Mouse (Mus musculus) myocyte (in vitro differentiated cells): ENCODE measurements at regions not wholly inside any gene's neighbourhood (a gene's known extent, or its start where the extent isn't known, plus 50 kb on each side); places are given as distances from the start of the nearest gene placed in this dataset.

Experiments used
- H3K27me3 ChIP-seq: one replicate; pipeline ENCODE4 v1.6.1; 2011; ENCODE audit not compliant: control insufficient read depth, insufficient read depth, insufficient read length
- H3K36me3 ChIP-seq: one replicate; pipeline ENCODE4 v1.6.1; 2011; ENCODE audit not compliant: control insufficient read depth, insufficient read depth
- H3K4me2 ChIP-seq: one replicate; pipeline ENCODE4 v1.6.1; 2011; ENCODE audit warnings: low read depth, control low read depth
- H3K4me3 ChIP-seq: one replicate; pipeline ENCODE4 v1.5.1; 2011; ENCODE audit warnings: mild to moderate bottlenecking, control low read depth, moderate library complexity
- H3K79me2 ChIP-seq: one replicate; pipeline ENCODE4 v1.6.1; 2011; ENCODE audit not compliant: control insufficient read depth, insufficient read depth
- H3ac ChIP-seq: one replicate; pipeline ENCODE4 v1.6.1; 2011; ENCODE audit not compliant: control insufficient read depth, insufficient read length
- CEBPB ChIP-seq: IDR thresholded peaks from 2 replicates; pipeline ENCODE4 v1.6.1; 2011; ENCODE audit warnings: mild to moderate bottlenecking, moderate library complexity; ENCODE audit not compliant: poor library complexity, insufficient read depth, severe bottlenecking
- E2F4 ChIP-seq: IDR thresholded peaks from one replicate; pipeline ENCODE4 v1.6.1; 2011; ENCODE audit warnings: mild to moderate bottlenecking, control low read depth, moderate library complexity; ENCODE audit not compliant: insufficient read depth
- MAX ChIP-seq: IDR thresholded peaks from one replicate; pipeline ENCODE4 v1.6.1; 2011; ENCODE audit warnings: low read depth, mild to moderate bottlenecking, control low read depth
- MYOD1 ChIP-seq, 3 experiments: IDR thresholded peaks; one replicate each; pipeline ENCODE4 v1.6.1; 2011; ENCODE audit warnings: control low read depth in 2 of 3, low read depth in 2 of 3, mild to moderate bottlenecking in 2 of 3, moderate library complexity in 1 of 3; ENCODE audit not compliant: insufficient read length in 2 of 3, control insufficient read depth in 1 of 3
- MYOG ChIP-seq, 3 experiments: IDR thresholded peaks; one replicate each; pipeline ENCODE4 v1.6.1; 2011; ENCODE audit warnings: control low read depth in 2 of 3, low read depth in 2 of 3, mild to moderate bottlenecking in 2 of 3; ENCODE audit not compliant: insufficient read length in 2 of 3, control insufficient read depth in 1 of 3, insufficient read depth in 1 of 3
- POLR2A ChIP-seq: IDR thresholded peaks from one replicate; pipeline ENCODE4 v1.6.1; 2011; ENCODE audit warnings: low read depth, mild to moderate bottlenecking, control low read depth, moderate library complexity; ENCODE audit not compliant: insufficient read length
- POLR2AphosphoS2 ChIP-seq: IDR thresholded peaks from one replicate; pipeline ENCODE4 v1.6.1; 2011; ENCODE audit warnings: low read depth, control low read depth; ENCODE audit not compliant: insufficient read length
- REST ChIP-seq: IDR thresholded peaks from one replicate; pipeline ENCODE4 v1.6.1; 2011; ENCODE audit warnings: mild to moderate bottlenecking, control low read depth, moderate library complexity; ENCODE audit not compliant: insufficient read depth, insufficient read length
- SRF ChIP-seq: IDR thresholded peaks from one replicate; pipeline ENCODE4 v1.6.1; 2011; ENCODE audit warnings: low read depth; ENCODE audit not compliant: control insufficient read depth, insufficient read length
- TCF12 ChIP-seq: IDR thresholded peaks from one replicate; pipeline ENCODE4 v1.6.1; 2011; ENCODE audit warnings: mild to moderate bottlenecking, control low read depth; ENCODE audit not compliant: poor library complexity, insufficient read depth, severe bottlenecking
- TCF3 ChIP-seq: IDR thresholded peaks from one replicate; pipeline ENCODE4 v1.6.1; 2011; ENCODE audit warnings: low read depth, control low read depth; ENCODE audit not compliant: insufficient read length
- USF1 ChIP-seq: IDR thresholded peaks from one replicate; pipeline ENCODE4 v1.6.1; 2011; ENCODE audit warnings: low read depth, mild to moderate bottlenecking, control low read depth, moderate library complexity

DNA sequence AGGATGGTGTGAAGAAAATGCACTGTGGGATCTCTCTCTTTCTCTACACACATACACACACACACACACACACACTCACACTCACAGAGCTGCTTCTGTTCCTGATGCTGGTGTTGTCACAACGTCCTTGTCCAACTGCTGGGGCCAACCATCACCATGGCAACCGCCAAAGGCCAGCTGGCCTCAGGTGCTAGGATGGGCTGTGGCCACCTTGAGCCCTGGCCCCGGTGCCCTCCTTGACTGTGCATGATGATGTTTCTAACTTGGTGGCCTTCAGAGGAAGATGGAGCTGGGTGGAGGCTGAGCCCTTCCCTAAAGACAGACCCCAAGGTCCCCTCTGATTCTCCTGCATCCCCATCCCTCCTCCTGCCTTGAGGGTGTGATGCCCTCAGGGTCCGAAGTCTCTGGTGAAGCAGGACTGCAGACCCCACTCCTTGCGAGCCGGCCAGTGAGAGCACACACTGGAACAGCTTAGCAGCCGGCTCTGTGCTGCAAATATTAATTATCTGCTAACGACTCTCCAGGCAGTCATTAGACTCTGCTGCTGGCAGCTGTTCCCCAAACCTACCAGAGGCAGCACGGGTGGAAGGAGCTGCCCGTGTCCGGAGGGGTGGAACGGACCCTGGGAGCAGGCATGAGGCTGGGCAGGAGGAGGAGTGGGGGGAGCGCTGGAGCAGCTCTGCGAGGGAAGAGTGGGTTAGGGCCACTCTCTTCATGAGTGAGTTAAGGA lies 154.8 kb downstream of the Rbm19 start:
- no peaks in the 10 kb centered on the region for H3K36me3 ChIP-seq
- TF ChIP-seq USF1 = no peak
- no peak for TF ChIP-seq POLR2AphosphoS2
- TF ChIP-seq MYOG (IDR thresholded peaks at IDR 0.05; ENCODE audit: control insufficient read depth in 1 of 3, insufficient read depth in 1 of 3, insufficient read length in 2 of 3, low read depth in 2 of 3) = no peak
- no peak for TF ChIP-seq TCF3
- TF ChIP-seq REST = no peak
- no peak for TF ChIP-seq SRF
- TF ChIP-seq E2F4 = no peak
- TF ChIP-seq MYOD1 (IDR thresholded peaks at IDR 0.05; ENCODE audit: control insufficient read depth in 1 of 3, insufficient read length in 2 of 3, low read depth in 2 of 3) = no peak
- TF ChIP-seq CEBPB = no peak
- TF ChIP-seq POLR2A = no peak
- TF ChIP-seq MAX = no peak
- TF ChIP-seq TCF12 = no peak
- H3K4me2 ChIP-seq = no peak overlapping the region
- H3K79me2 ChIP-seq = no peaks in the 10 kb centered on the region
- H3K27me3 ChIP-seq = peaks cover 31% of the 10 kb centered on the region
- H3K4me3 ChIP-seq = no peak overlapping the region
- H3ac ChIP-seq = no peak overlapping the region

DNA sequence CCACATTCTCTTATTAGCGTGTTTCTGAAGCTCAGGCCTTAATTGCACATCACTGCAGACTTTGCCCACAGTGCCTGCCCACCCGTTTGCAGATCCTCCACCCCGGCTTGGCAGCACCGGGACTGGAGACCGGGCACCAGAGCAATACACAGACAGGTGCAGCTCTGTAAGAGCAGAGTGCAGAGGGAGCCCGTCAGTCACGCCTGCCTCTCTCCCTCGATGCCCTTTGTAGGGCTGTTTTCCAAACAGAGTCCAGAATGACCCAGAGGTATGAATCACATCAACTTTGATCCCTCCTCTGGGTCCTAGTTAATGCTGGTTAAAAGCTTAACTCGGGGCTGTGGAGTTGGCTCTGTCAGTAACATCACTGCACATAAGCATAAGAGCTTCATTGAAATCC lies 155.3 kb upstream of the Lhx5 start:
- Histone ChIP-seq H3K4me2 (no peak overlapping the region), H3K79me2 (no peaks in the 10 kb centered on the region), H3ac (no peak overlapping the region), H3K27me3 (peaks cover 31% of the 10 kb centered on the region), H3K36me3 (no peaks in the 10 kb centered on the region), H3K4me3 (no peak overlapping the region)
- no peak for TF ChIP-seq CEBPB
- TF ChIP-seq POLR2AphosphoS2 = no peak
- no peak for TF ChIP-seq POLR2A
- no peak for TF ChIP-seq TCF12
- TF ChIP-seq MYOG (IDR thresholded peaks at IDR 0.05; ENCODE audit: control insufficient read depth in 1 of 3, insufficient read depth in 1 of 3, insufficient read length in 2 of 3, low read depth in 2 of 3) = no peak
- no peak for TF ChIP-seq MYOD1 (IDR thresholded peaks at IDR 0.05; ENCODE audit: control insufficient read depth in 1 of 3, insufficient read length in 2 of 3, low read depth in 2 of 3)
- no peak for TF ChIP-seq SRF
- no peak for TF ChIP-seq USF1
- TF ChIP-seq MAX = no peak
- no peak for TF ChIP-seq REST

DNA sequence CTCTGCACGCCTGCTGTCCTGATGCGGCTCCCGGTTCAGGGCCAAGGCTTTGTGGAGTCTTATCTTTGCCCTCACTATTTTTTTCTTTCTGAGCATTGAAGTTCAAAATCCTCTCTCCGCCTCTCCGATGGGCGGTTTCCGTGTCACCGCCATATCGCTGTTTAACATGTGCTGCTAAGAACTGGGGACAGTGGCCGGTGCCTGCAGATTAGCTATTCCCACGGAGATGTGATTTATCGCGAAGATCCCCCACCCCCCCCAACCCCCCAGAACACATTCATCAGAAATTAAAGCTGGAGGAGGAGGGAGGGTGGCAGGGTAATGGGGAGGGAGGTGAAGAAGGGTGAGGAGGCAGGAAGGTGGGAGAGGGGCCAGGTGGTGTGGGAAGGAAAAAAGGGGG lies 151.2 kb upstream of the Lhx5 start:
- Histone ChIP-seq H3K36me3 (no peaks in the 10 kb centered on the region), H3K4me2 (no peak overlapping the region), H3K79me2 (no peaks in the 10 kb centered on the region), H3K27me3 (peaks cover 47% of the 10 kb centered on the region), H3K4me3 (no peak overlapping the region), H3ac (no peak overlapping the region)
- TF ChIP-seq CEBPB = no peak
- no peak for TF ChIP-seq USF1
- no peak for TF ChIP-seq MYOG (IDR thresholded peaks at IDR 0.05; ENCODE audit: control insufficient read depth in 1 of 3, insufficient read depth in 1 of 3, insufficient read length in 2 of 3, low read depth in 2 of 3)
- TF ChIP-seq E2F4 = no peak
- no peak for TF ChIP-seq SRF
- TF ChIP-seq POLR2A = no peak
- no peak for TF ChIP-seq MYOD1 (IDR thresholded peaks at IDR 0.05; ENCODE audit: control insufficient read depth in 1 of 3, insufficient read length in 2 of 3, low read depth in 2 of 3)
- TF ChIP-seq MAX = no peak
- no peak for TF ChIP-seq POLR2AphosphoS2
- no peak for TF ChIP-seq TCF12
- no peak for TF ChIP-seq REST
- TF ChIP-seq TCF3 = no peak

DNA sequence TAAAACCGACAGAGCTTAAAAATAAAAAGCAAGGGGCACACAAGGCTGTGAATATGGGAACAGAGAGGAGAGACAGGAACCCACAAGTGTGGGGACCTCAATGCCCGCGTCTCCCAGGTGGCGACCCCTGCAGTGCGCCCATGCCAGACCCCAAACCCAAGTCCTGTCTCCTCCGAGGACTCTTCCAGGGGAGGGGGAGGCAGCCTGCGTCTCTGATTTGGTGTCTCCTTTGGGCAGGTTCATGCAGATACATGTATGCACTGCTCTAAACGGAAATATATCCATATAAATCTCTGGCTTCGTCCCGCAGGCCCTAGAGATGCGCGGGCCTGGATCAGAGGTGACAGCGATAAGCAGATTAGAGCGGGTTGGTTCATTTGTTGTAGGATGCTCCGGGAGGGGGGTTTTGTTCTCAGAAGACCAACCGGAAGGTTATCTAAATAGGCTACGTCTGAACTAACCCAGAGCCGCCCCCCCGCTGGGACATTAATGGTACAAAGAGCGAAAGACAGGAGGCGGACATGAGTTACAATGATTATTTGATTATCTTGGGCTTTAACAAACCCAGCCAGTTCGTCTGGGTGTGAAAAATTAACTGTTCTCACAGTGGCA lies 150.4 kb upstream of the Lhx5 start:
- Histone ChIP-seq H3K4me3 (no peak overlapping the region), H3K4me2 (no peak overlapping the region), H3K27me3 (peaks cover 43% of the 10 kb centered on the region), H3K36me3 (no peaks in the 10 kb centered on the region), H3ac (no peak overlapping the region), H3K79me2 (no peaks in the 10 kb centered on the region)
- no peak for TF ChIP-seq MYOD1 (IDR thresholded peaks at IDR 0.05; ENCODE audit: control insufficient read depth in 1 of 3, insufficient read length in 2 of 3, low read depth in 2 of 3)
- no peak for TF ChIP-seq MYOG (IDR thresholded peaks at IDR 0.05; ENCODE audit: control insufficient read depth in 1 of 3, insufficient read depth in 1 of 3, insufficient read length in 2 of 3, low read depth in 2 of 3)
- TF ChIP-seq TCF3 = no peak
- TF ChIP-seq POLR2A = no peak
- no peak for TF ChIP-seq CEBPB
- no peak for TF ChIP-seq SRF
- no peak for TF ChIP-seq MAX
- TF ChIP-seq REST = no peak
- TF ChIP-seq POLR2AphosphoS2 = no peak
- TF ChIP-seq USF1 = no peak
- TF ChIP-seq E2F4 = no peak
- no peak for TF ChIP-seq TCF12
